Mouse (Mus musculus): ENCODE results near the gene Hs3st6. TPM values are rescaled to one million over a fixed set of nuclear protein-coding genes. Genes with fewer than 3 reads are reported as not detected.

Gene Hs3st6
- total RNA-seq, 1 experiment: 1.6 TPM

DNA sequence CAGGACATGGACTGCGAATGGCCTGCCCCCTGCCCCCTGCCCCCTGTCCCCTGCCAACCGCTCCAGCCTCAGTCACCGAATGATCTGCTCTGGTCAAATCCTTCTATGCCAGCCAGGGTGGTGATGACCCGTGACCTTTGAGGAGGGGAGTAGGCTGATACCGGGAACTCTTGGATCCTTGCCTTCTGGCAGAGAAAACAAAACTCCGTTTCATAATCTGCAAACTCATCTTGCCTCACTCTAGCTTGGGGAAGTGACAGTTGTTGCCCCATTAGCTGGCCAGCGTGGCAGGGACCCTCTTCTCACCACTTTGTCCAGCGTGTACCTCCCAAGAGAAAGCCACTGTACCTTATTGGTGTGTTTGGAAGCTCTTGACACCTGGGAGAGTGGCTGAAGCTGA lies 10.5 kb upstream of the Hs3st6 start:
- peaks cover 0 to 6% of the 10 kb centered on the region in 2 experiments; a peak in 1 of 4 replicates for H3K4me1 ChIP-seq (ENCODE audit: control insufficient read depth in 2 of 2, insufficient read depth in 2 of 2, low read length in 2 of 2, poor library complexity in 1 of 2)
- TF ChIP-seq MAFK (IDR thresholded peaks at IDR 0.05; ENCODE audit: insufficient read depth, low read depth, low read length) (no peak), CHD2 (IDR thresholded peaks at IDR 0.05; ENCODE audit: low read depth, low read length) (no peak), ZNF384 (IDR thresholded peaks at IDR 0.05; ENCODE audit: low read depth, low read length) (no peak), HCFC1 (IDR thresholded peaks at IDR 0.05; ENCODE audit: borderline replicate concordance, insufficient read depth, low read length) (no peak), ZC3H11A (IDR thresholded peaks at IDR 0.05; ENCODE audit: borderline replicate concordance, low read depth, low read length) (no peak)
- in situ Hi-C loops (cut with MboI; ENCODE audit: low sequenced_read_pairs in 2 of 2, unreplicated experiment in 2 of 2): no loop called here
- H3K36me3 ChIP-seq (ENCODE audit: control insufficient read depth, insufficient read depth, low read length, poor library complexity, severe bottlenecking): no peaks in the 10 kb centered on the region
- H3K27ac ChIP-seq (ENCODE audit: insufficient read depth, low read depth, low read length, poor library complexity, severe bottlenecking): no peak overlapping the region
- no peak for DNase-seq (ENCODE audit: low read depth, low spot score)
- H3K9me3 ChIP-seq (ENCODE audit: control insufficient read depth, insufficient read depth, low read depth, low read length): no peaks in the 10 kb centered on the region
- H3K4me3 ChIP-seq (ENCODE audit: insufficient read depth in 1 of 2, low read depth in 1 of 2, low read length in 2 of 2, poor library complexity in 1 of 2, severe bottlenecking in 1 of 2): no peak overlapping the region
- H3K9ac ChIP-seq (ENCODE audit: insufficient read depth, low read depth, low read length, poor library complexity, severe bottlenecking): no peak overlapping the region

DNA sequence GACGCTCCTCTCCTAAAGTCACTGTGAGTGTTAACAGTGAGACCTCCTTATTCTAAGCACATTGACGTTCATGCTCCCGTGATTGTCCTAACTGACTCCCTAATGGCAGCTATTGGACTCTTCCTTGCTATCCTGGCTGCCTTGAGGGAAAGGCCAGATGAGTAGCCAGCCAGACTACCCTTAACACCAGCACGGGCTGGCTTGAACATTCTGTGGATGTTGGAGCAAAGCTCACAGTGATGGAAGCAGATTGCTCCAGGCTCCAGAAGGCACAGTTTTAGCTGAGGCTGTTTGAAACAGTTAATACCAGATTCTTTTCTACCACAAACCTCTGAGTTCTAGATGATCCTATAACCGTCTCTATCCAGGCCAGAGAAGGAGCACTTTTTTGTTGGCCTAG lies 8.9 kb upstream of the Hs3st6 start:
- TF ChIP-seq HCFC1 (IDR thresholded peaks at IDR 0.05; ENCODE audit: borderline replicate concordance, insufficient read depth, low read length): no peak
- no peak for TF ChIP-seq ZNF384 (IDR thresholded peaks at IDR 0.05; ENCODE audit: low read depth, low read length)
- no peak for TF ChIP-seq ZC3H11A (IDR thresholded peaks at IDR 0.05; ENCODE audit: borderline replicate concordance, low read depth, low read length)
- no peak for TF ChIP-seq MAFK (IDR thresholded peaks at IDR 0.05; ENCODE audit: insufficient read depth, low read depth, low read length)
- no peak for TF ChIP-seq CHD2 (IDR thresholded peaks at IDR 0.05; ENCODE audit: low read depth, low read length)

DNA sequence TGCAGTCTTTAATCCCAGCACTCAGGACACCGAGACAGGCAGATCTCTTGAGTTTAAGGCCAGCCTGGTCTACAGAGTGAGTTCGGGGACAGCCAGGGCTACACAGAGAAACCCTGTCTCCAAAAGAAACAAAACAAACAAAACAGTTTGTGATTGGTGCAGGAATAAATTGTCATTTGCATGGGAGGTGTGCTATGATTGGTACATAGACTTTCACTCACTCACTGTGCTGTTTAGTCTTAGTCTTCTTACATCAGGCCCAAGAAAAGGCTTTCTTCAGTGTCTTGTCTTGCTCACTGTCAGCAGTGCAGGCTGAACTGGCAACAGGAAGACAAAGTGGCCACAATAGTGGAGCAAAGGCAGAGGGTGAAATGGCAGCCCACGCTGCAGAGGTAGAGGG lies 8.4 kb upstream of the Hs3st6 start:
- Histone ChIP-seq H3K27ac (ENCODE audit: insufficient read depth, low read depth, low read length, poor library complexity, severe bottlenecking) (no peak overlapping the region), H3K4me3 (ENCODE audit: insufficient read depth in 1 of 2, low read depth in 1 of 2, low read length in 2 of 2, poor library complexity in 1 of 2, severe bottlenecking in 1 of 2) (no peak overlapping the region), H3K36me3 (ENCODE audit: control insufficient read depth, insufficient read depth, low read length, poor library complexity, severe bottlenecking) (no peaks in the 10 kb centered on the region), H3K9ac (ENCODE audit: insufficient read depth, low read depth, low read length, poor library complexity, severe bottlenecking) (no peak overlapping the region), H3K4me1 (ENCODE audit: control insufficient read depth in 2 of 2, insufficient read depth in 2 of 2, low read length in 2 of 2, poor library complexity in 1 of 2) (peaks cover 0 to 7% of the 10 kb centered on the region in 2 experiments; a peak in 1 of 4 replicates), H3K9me3 (ENCODE audit: control insufficient read depth, insufficient read depth, low read depth, low read length) (no peaks in the 10 kb centered on the region)
- in situ Hi-C loops (cut with MboI; ENCODE audit: low sequenced_read_pairs in 2 of 2, unreplicated experiment in 2 of 2): no loop called here
- TF ChIP-seq HCFC1 (IDR thresholded peaks at IDR 0.05; ENCODE audit: borderline replicate concordance, insufficient read depth, low read length): no peak
- TF ChIP-seq MAFK (IDR thresholded peaks at IDR 0.05; ENCODE audit: insufficient read depth, low read depth, low read length): no peak
- no peak for TF ChIP-seq ZC3H11A (IDR thresholded peaks at IDR 0.05; ENCODE audit: borderline replicate concordance, low read depth, low read length)
- TF ChIP-seq CHD2 (IDR thresholded peaks at IDR 0.05; ENCODE audit: low read depth, low read length): no peak
- no peak for TF ChIP-seq ZNF384 (IDR thresholded peaks at IDR 0.05; ENCODE audit: low read depth, low read length)
- no peak for DNase-seq (ENCODE audit: low read depth, low spot score)

More for the DNA sequence above, 8.9 kb upstream of the Hs3st6 start:
- no peak overlapping the region for H3K9ac ChIP-seq (ENCODE audit: insufficient read depth, low read depth, low read length, poor library complexity, severe bottlenecking)
- H3K4me1 ChIP-seq (ENCODE audit: control insufficient read depth in 2 of 2, insufficient read depth in 2 of 2, low read length in 2 of 2, poor library complexity in 1 of 2): peaks cover 0 to 8% of the 10 kb centered on the region in 2 experiments; a peak in 1 of 4 replicates
- DNase-seq (ENCODE audit: low read depth, low spot score): no peak
- in situ Hi-C loops (cut with MboI; ENCODE audit: low sequenced_read_pairs in 2 of 2, unreplicated experiment in 2 of 2): no loop called here
- H3K4me3 ChIP-seq (ENCODE audit: insufficient read depth in 1 of 2, low read depth in 1 of 2, low read length in 2 of 2, poor library complexity in 1 of 2, severe bottlenecking in 1 of 2): no peak overlapping the region
- H3K9me3 ChIP-seq (ENCODE audit: control insufficient read depth, insufficient read depth, low read depth, low read length): no peaks in the 10 kb centered on the region
- H3K36me3 ChIP-seq (ENCODE audit: control insufficient read depth, insufficient read depth, low read length, poor library complexity, severe bottlenecking): no peaks in the 10 kb centered on the region
- H3K27ac ChIP-seq (ENCODE audit: insufficient read depth, low read depth, low read length, poor library complexity, severe bottlenecking): no peak overlapping the region

- in situ Hi-C loops (cut with MboI; ENCODE audit: low sequenced_read_pairs in 2 of 2, unreplicated experiment in 2 of 2): no loop called here
- no peak overlapping the region for H3K27ac ChIP-seq (ENCODE audit: insufficient read depth, low read depth, low read length, poor library complexity, severe bottlenecking)
These were observed 7.0 kb upstream of the Hs3st6 start for GRCm38 (mm10) chr17:24745526-24746497.

More at GRCm38 (mm10) chr17:24745526-24746497, 7.0 kb upstream of the Hs3st6 start:
- peak; percentile 85 for DNase-seq (ENCODE audit: low read depth, low spot score)
- no peak overlapping the region for H3K4me3 ChIP-seq (ENCODE audit: insufficient read depth in 1 of 2, low read depth in 1 of 2, low read length in 2 of 2, poor library complexity in 1 of 2, severe bottlenecking in 1 of 2)
- H3K9ac ChIP-seq (ENCODE audit: insufficient read depth, low read depth, low read length, poor library complexity, severe bottlenecking): no peak overlapping the region
- peaks cover 0 to 5% of the 10 kb centered on the region in 2 experiments; a peak in 1 of 4 replicates for H3K4me1 ChIP-seq (ENCODE audit: control insufficient read depth in 2 of 2, insufficient read depth in 2 of 2, low read length in 2 of 2, poor library complexity in 1 of 2)
- H3K36me3 ChIP-seq (ENCODE audit: control insufficient read depth, insufficient read depth, low read length, poor library complexity, severe bottlenecking): no peaks in the 10 kb centered on the region
- TF ChIP-seq ZC3H11A (IDR thresholded peaks at IDR 0.05; ENCODE audit: borderline replicate concordance, low read depth, low read length) (peak; percentile 84), MAFK (IDR thresholded peaks at IDR 0.05; ENCODE audit: insufficient read depth, low read depth, low read length) (no peak), ZNF384 (IDR thresholded peaks at IDR 0.05; ENCODE audit: low read depth, low read length) (no peak)
- H3K9me3 ChIP-seq (ENCODE audit: control insufficient read depth, insufficient read depth, low read depth, low read length): no peaks in the 10 kb centered on the region

Measured in ES-E14 (cell line).